Mouse (Mus musculus) kidney, adult 2 months (tissue): ENCODE data around the gene Efs. TPM values are rescaled to one million over a fixed set of nuclear protein-coding genes. Genes with fewer than 3 reads are reported as not detected.
"Not testable (repeated sequence)": the region's sequence is repeated elsewhere in the genome, so short reads cannot be mapped to it uniquely, and the experiment has no call there.

Source experiments
- DNase-seq: peaks from one replicate; pipeline ENCODE4 v3.0.0; 2021
- H3K27ac ChIP-seq: fragments of 200-500 bp; 2 replicates; pipeline ENCODE4 v1.5.1; 2012; ENCODE audit warnings: low read depth, low read length, control low read depth, inconsistent platforms; ENCODE audit not compliant: insufficient read depth
- H3K27me3 ChIP-seq: fragments of 200-500 bp; replicated peaks from 2 replicates; pipeline ENCODE4 v1.6.1; 2012; ENCODE audit warnings: mild to moderate bottlenecking, moderate library complexity, low read length, inconsistent platforms; ENCODE audit not compliant: control insufficient read depth, insufficient read depth
- H3K36me3 ChIP-seq: fragments of 200-500 bp; 2 replicates; pipeline ENCODE4 v1.6.1; 2012; ENCODE audit warnings: mild to moderate bottlenecking, moderate library complexity, low read length, inconsistent platforms; ENCODE audit not compliant: control insufficient read depth, insufficient read depth
- H3K4me1 ChIP-seq: fragments of 200-500 bp; 2 replicates; pipeline ENCODE4 v1.6.1; 2011; ENCODE audit warnings: low read length; ENCODE audit not compliant: control insufficient read depth, insufficient read depth
- H3K4me3 ChIP-seq: fragments of 200-500 bp; 2 replicates; pipeline ENCODE4 v1.5.1; 2011; ENCODE audit warnings: mild to moderate bottlenecking, low read depth, low read length, control low read depth; ENCODE audit not compliant: insufficient read depth
- CTCF ChIP-seq: fragments of 200-500 bp; conservative IDR thresholded peaks from 2 replicates; pipeline ENCODE4 v1.5.1; 2011; ENCODE audit warnings: low read depth, mild to moderate bottlenecking, control low read depth, low read length, moderate library complexity, mixed read lengths; ENCODE audit not compliant: insufficient read depth, insufficient read length
- POLR2A ChIP-seq: fragments of 200-500 bp; IDR thresholded peaks from one replicate; pipeline ENCODE4 v1.6.1; 2011; ENCODE audit warnings: low read depth, low read length, control low read depth
- WGBS: fragments of 180-500 bp; shearing (Covaris S2); methylation state at CpG from one replicate; pipeline ENCODE4 v1.1.7; 2018; 5-methylcytosine and 5-hydroxymethylcytosine counted together
- polyA plus RNA-seq: library from polyadenylated mRNA; depleted of rRNA; stranded (reverse); fragments of >200 nt; gene quantifications from 2 replicates; pipeline ENCODE4 v1.2.3, GENCODE M21; 2012; rRNA removed

Efs gene
- polyA plus RNA-seq, result 1.8 and 2.8 TPM in 2 replicates

GRCm38 (mm10) chr14:54925349-54926342 is at the start of gene Efs:
Gene Efs, minus strand, starts transcription at chr14:54926126.
- Histone ChIP-seq H3K27me3 (0 out of 2 replicates have a peak, but pooled peaks cover 1% of the 10 kb centered on the region), H3K4me3 (peak within 1 kb of the TSS; percentile 41), H3K27ac (no peak within 1 kb of the TSS), H3K4me1 (no peaks in the 10 kb centered on the region), H3K36me3 (no peaks in the 10 kb centered on the region)
- DNase-seq, result peak; percentile 61
- 12% methylated on average over 57 of the region's 57 CpGs for WGBS
- TF ChIP-seq CTCF (no peak), POLR2A (no peak)

GRCm38 (mm10) chr14:54974068-54974791 is 48.3 kb upstream of the Efs start:
- no peak for TF ChIP-seq CTCF
- TF ChIP-seq POLR2A, result no peak
- H3K27me3 ChIP-seq, result no peaks in the 10 kb centered on the region
- DNase-seq, result no peak
- no peak overlapping the region for H3K27ac ChIP-seq
- 79% methylated on average over 6 of the region's 6 CpGs for WGBS
- H3K4me3 ChIP-seq, result no peak overlapping the region
- no peaks in the 10 kb centered on the region for H3K36me3 ChIP-seq
- H3K4me1 ChIP-seq, result no peaks in the 10 kb centered on the region

DNA sequence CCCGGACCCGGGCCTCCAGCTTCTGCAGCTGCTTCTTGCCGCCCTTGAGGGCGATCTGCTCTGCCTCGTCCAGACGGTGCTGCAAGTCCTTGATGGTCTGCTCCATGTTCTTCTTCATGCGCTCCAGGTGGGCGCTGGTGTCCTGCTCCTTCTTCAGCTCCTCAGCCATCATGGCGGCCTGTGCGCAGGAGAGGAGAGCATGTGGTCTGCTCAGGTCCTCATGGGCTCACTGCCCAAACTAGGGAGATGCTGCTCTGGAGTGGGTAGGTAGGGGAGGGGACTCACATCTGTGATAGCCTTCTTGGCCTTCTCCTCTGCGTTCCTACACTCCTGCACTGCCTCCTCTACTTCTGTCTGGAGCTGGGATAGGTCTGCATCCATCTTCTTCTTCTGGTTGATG is 46.9 kb upstream of the Efs start:
- not testable (repeated sequence) for H3K4me1 ChIP-seq, H3K36me3 ChIP-seq, H3K4me3 ChIP-seq, H3K27ac ChIP-seq, H3K27me3 ChIP-seq, DNase-seq
- 96% methylated on average over 11 of the region's 11 CpGs for WGBS

GRCm38 (mm10) chr14:54968344-54968743 is 42.4 kb upstream of the Efs start:
- H3K36me3 ChIP-seq, result no peaks in the 10 kb centered on the region
- no peaks in the 10 kb centered on the region for H3K27me3 ChIP-seq
- no peak overlapping the region for H3K27ac ChIP-seq
- TF ChIP-seq POLR2A, result no peak
- TF ChIP-seq CTCF, result no peak
- no peak overlapping the region for H3K4me3 ChIP-seq
- no peaks in the 10 kb centered on the region for H3K4me1 ChIP-seq
- no peak for DNase-seq

GRCm38 (mm10) chr14:54967874-54968273 is 41.9 kb upstream of the Efs start:
- Histone ChIP-seq H3K4me1 (no peaks in the 10 kb centered on the region), H3K36me3 (no peaks in the 10 kb centered on the region), H3K27ac (no peak overlapping the region), H3K27me3 (no peaks in the 10 kb centered on the region), H3K4me3 (no peak overlapping the region)
- no peak for TF ChIP-seq POLR2A
- no peak for TF ChIP-seq CTCF
- WGBS, result 95% methylated on average over 3 of the region's 3 CpGs
- no peak for DNase-seq

GRCm38 (mm10) chr14:54966320-54966977 is 40.5 kb upstream of the Efs start, which contains the start of gene Myh6:
Gene Myh6, minus strand, starts transcription at chr14:54966927.
- H3K27me3 ChIP-seq, result no peaks in the 10 kb centered on the region
- DNase-seq, result no peak
- no peaks in the 10 kb centered on the region for H3K36me3 ChIP-seq
- no peaks in the 10 kb centered on the region for H3K4me1 ChIP-seq
- TF ChIP-seq CTCF, result no peak
- TF ChIP-seq POLR2A, result no peak
- H3K4me3 ChIP-seq, result no peak within 1 kb of the TSS
- 84% methylated on average over 7 of the region's 7 CpGs for WGBS
- no peak within 1 kb of the TSS for H3K27ac ChIP-seq
